Mouse (Mus musculus) heart, adult 8-10 months (tissue): Measurements from ENCODE around the gene Mapt. TPM values are rescaled to one million over a fixed set of nuclear protein-coding genes. Genes with fewer than 3 reads are reported as not detected.

Experiments
- microRNA-seq: library from miRNA; unstranded; fragments of <30 nt; microRNA quantifications from one replicate; pipeline ENCODE4 v1.2.0, GENCODE M21; 2022
- total RNA-seq, 4 experiments: library from RNA; stranded (reverse); gene quantifications; 2 replicates each; pipeline ENCODE4 v1.2.4; 2022

Mapt gene
- total RNA-seq, 4 experiments from 2014 or later = 85.8 to 115 (median 96.0) TPM

Small RNA genes lying within 50 kb of the gene (microRNA-seq; reads per million reads assigned to microRNA genes)
- not detected for gene Gm47310

Other genes starting within 250 kb of the Mapt start
- gene Crhr1, start 98.5 kb upstream of the Mapt start, total RNA-seq = not detected
- not detected for gene Sppl2c, start 45.1 kb upstream of the Mapt start, total RNA-seq
- gene Kansl1, start 237.5 kb downstream of the Mapt start, total RNA-seq = 10 to 100 TPM; 27.0 to 30.0 (median 28.8) TPM